Mouse (Mus musculus): Measurements from ENCODE around the gene Stard13.

DNA sequence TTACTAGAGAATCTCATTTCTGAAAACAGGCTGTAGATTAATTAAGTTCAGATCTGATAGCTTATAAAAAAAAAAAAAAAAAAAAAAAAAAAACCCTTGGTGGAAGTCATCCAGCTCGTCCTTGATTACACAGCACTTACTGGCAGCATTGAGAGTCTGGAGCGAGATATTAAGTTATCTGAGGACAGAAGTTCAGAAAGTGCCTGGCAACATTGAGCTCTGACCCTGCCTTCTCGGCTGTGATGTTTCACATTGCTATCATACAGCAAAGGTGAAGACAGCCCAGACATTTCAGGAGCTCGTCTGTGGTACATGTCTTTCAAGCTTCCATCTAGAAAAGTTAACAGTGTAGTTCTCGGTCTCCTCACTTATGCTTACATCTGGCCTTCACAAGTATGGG is 95.7 kb downstream of the Stard13 start:
- TF ChIP-seq CTCF (IDR thresholded peaks at IDR 0.05; ENCODE audit: low read depth, low read length) (no peak), POLR2A (IDR thresholded peaks at IDR 0.05; ENCODE audit: extremely low read depth, insufficient read depth, low read length) (no peak)
